Mouse (Mus musculus) urinary bladder, adult 2 months (tissue): ENCODE results near the gene Atp6v0e2. TPM values are rescaled to one million over a fixed set of nuclear protein-coding genes. Genes with fewer than 3 reads are reported as not detected.

Source experiments
- DNase-seq: peaks from one replicate; pipeline ENCODE4 v3.0.0; 2022; ENCODE audit warnings: low spot score
- polyA plus RNA-seq: library from polyadenylated mRNA; depleted of rRNA; stranded (reverse); fragments of >200 nt; gene quantifications from 2 replicates; pipeline ENCODE4 v1.2.3, GENCODE M21; 2012; rRNA removed

Atp6v0e2 gene
- polyA plus RNA-seq, 1 experiment = 50.0 TPM

GRCm38 (mm10) chr6:48573280-48573679 is 35.9 kb downstream of the Atp6v0e2 start:
- no peak for DNase-seq

- DNase-seq = no peak
These were observed 36.6 kb downstream of the Atp6v0e2 start for GRCm38 (mm10) chr6:48573981-48574380.

GRCm38 (mm10) chr6:48578736-48579135 is 41.3 kb downstream of the Atp6v0e2 start:
- DNase-seq = no peak

GRCm38 (mm10) chr6:48579215-48579648 is 41.8 kb downstream of the Atp6v0e2 start:
- no peak for DNase-seq

GRCm38 (mm10) chr6:48581257-48581656 is 43.8 kb downstream of the Atp6v0e2 start:
- no peak for DNase-seq

- DNase-seq = no peak
These were observed 44.6 kb downstream of the Atp6v0e2 start for GRCm38 (mm10) chr6:48582037-48582436.

- no peak for DNase-seq
These were observed 51.9 kb downstream of the Atp6v0e2 start, which contains the start of gene Gm45021 for GRCm38 (mm10) chr6:48589194-48589750. Gene Gm45021, plus strand, starts transcription at chr6:48589610.

Other genes starting within 250 kb of the Atp6v0e2 start
- 21.3 and 21.9 TPM in 2 replicates for gene Krba1, start 142.0 kb upstream of the Atp6v0e2 start, polyA plus RNA-seq
- gene Zfp467, start 91.8 kb upstream of the Atp6v0e2 start, polyA plus RNA-seq = 55.6 and 64.6 TPM in 2 replicates
- 1.5 and 1.8 TPM in 2 replicates for gene Sspo, start 89.4 kb upstream of the Atp6v0e2 start, polyA plus RNA-seq
- 12.3 and 13.4 TPM in 2 replicates for gene Lrrc61, start 17.2 kb downstream of the Atp6v0e2 start, polyA plus RNA-seq
- 374 and 453 TPM in 2 replicates for gene Rarres2, start 35.2 kb downstream of the Atp6v0e2 start, polyA plus RNA-seq
- gene Gm45021, start 52.0 kb downstream of the Atp6v0e2 start, polyA plus RNA-seq = 0.47 and 0.56 TPM in 2 replicates
- 45.0 and 45.4 TPM in 2 replicates for gene Repin1, start 56.3 kb downstream of the Atp6v0e2 start, polyA plus RNA-seq
- not detected in 2 replicates for gene Gm44965, start 56.3 kb downstream of the Atp6v0e2 start, polyA plus RNA-seq
- gene Zfp775, start 64.4 kb downstream of the Atp6v0e2 start, polyA plus RNA-seq = 4.6 and 7.7 TPM in 2 replicates
- gene AI854703, start 89.1 kb downstream of the Atp6v0e2 start, polyA plus RNA-seq = 5.7 and 6.2 TPM in 2 replicates
- 6.2 and 8.1 TPM in 2 replicates for gene Gimap8, start 109.6 kb downstream of the Atp6v0e2 start, polyA plus RNA-seq
- 5.6 and 6.9 TPM in 2 replicates for gene Gimap9, start 138.5 kb downstream of the Atp6v0e2 start, polyA plus RNA-seq
- 19.0 and 19.1 TPM in 2 replicates for gene Gimap4, start 146.9 kb downstream of the Atp6v0e2 start, polyA plus RNA-seq
- gene Gimap6, start 170.6 kb downstream of the Atp6v0e2 start, polyA plus RNA-seq = 22.4 and 25.3 TPM in 2 replicates
- 1.3 and 1.8 TPM in 2 replicates for gene Gm28053, start 181.0 kb downstream of the Atp6v0e2 start, polyA plus RNA-seq
- gene Gimap7, start 181.0 kb downstream of the Atp6v0e2 start, polyA plus RNA-seq = 0.65 and 1.0 TPM in 2 replicates
- gene Gimap1, start 201.4 kb downstream of the Atp6v0e2 start, polyA plus RNA-seq = 3.0 and 5.5 TPM in 2 replicates
- gene Gimap5, start 208.6 kb downstream of the Atp6v0e2 start, polyA plus RNA-seq = 6.1 and 7.7 TPM in 2 replicates
- gene Gimap3, start 233.2 kb downstream of the Atp6v0e2 start, polyA plus RNA-seq = 5.4 and 7.9 TPM in 2 replicates